Mouse (Mus musculus) hindbrain, embryonic 11.5 days (tissue): ENCODE data around the gene F3. TPM values are rescaled to one million over a fixed set of nuclear protein-coding genes. Genes with fewer than 3 reads are reported as not detected.
"Not testable (repeated sequence)": the region's sequence is repeated elsewhere in the genome, so short reads cannot be mapped to it uniquely, and the experiment has no call there.

Source experiments
- ATAC-seq: fragments of 200-750 bp; cut with Nextera tagmentation; 2 replicates; pipeline ENCODE4 v1.8.0; 2017; ENCODE audit warnings: mild to moderate bottlenecking, moderate TSS enrichment, moderate library complexity; ENCODE audit not compliant: low FRiP score
- DNase-seq: peaks from one replicate; pipeline ENCODE4 v3.0.0-alpha.2; 2015; ENCODE audit warnings: low spot score
- H3K27ac ChIP-seq: fragments of 300-500 bp; sonication (generic); 2 replicates; pipeline ENCODE4 v1.5.1; 2014; ENCODE audit warnings: mild to moderate bottlenecking, low read depth, low read length
- H3K27me3 ChIP-seq: fragments of 300-500 bp; sonication (generic); 2 replicates; pipeline ENCODE4 v1.6.1; 2014; ENCODE audit warnings: mild to moderate bottlenecking, low read length, moderate library complexity, mixed read lengths; ENCODE audit not compliant: control insufficient read depth, insufficient read depth
- H3K36me3 ChIP-seq: fragments of 300-500 bp; sonication (generic); 2 replicates; pipeline ENCODE4 v1.6.1; 2014; ENCODE audit warnings: mild to moderate bottlenecking, low read length, moderate library complexity, mixed read lengths; ENCODE audit not compliant: control insufficient read depth, insufficient read depth
- H3K4me1 ChIP-seq: fragments of 300-500 bp; sonication (generic); replicated peaks from 2 replicates; pipeline ENCODE4 v1.6.1; 2014; ENCODE audit warnings: low read length, mixed read lengths; ENCODE audit not compliant: control insufficient read depth, insufficient read depth
- H3K4me2 ChIP-seq: fragments of 300-500 bp; sonication (generic); replicated peaks from 2 replicates; pipeline ENCODE4 v1.6.1; 2014; ENCODE audit warnings: mild to moderate bottlenecking, low read depth, low read length
- H3K4me3 ChIP-seq: fragments of 300-500 bp; sonication (generic); 2 replicates; pipeline ENCODE4 v1.5.1; 2014; ENCODE audit warnings: low read depth, low read length
- H3K9ac ChIP-seq: fragments of 300-500 bp; sonication (generic); 2 replicates; pipeline ENCODE4 v1.6.1; 2014; ENCODE audit warnings: low read depth, low read length
- H3K9me3 ChIP-seq: fragments of 300-500 bp; sonication (generic); 2 replicates; pipeline ENCODE4 v1.6.1; 2016; ENCODE audit warnings: low read length; ENCODE audit not compliant: control insufficient read depth
- WGBS: fragments of 180-500 bp; shearing (Covaris S2); extraction: QIAGEN DNeasy Blood & Tissue Kit; methylation state at CpG from one replicate; pipeline ENCODE4 v1.1.7; 2014; 5-methylcytosine and 5-hydroxymethylcytosine counted together
- polyA plus RNA-seq: library from polyadenylated mRNA; unstranded; fragments of >200 nt; fragmentation: Nextera tagmentation; extraction: Ambion mirVana; gene quantifications from 2 replicates; pipeline ENCODE4 v1.2.1, GENCODE M21; 2014

F3 gene
- polyA plus RNA-seq, 1 experiment from 2014 or later = 13.6 TPM

GRCm38 (mm10) chr3:121766818-121767217 is 43.5 kb downstream of the F3 start:
- 92% methylated on average over 5 of the region's 5 CpGs for WGBS
- no peaks in the 10 kb centered on the region for H3K36me3 ChIP-seq

GRCm38 (mm10) chr3:121768770-121769169 is 45.4 kb downstream of the F3 start:
- no peak overlapping the region for H3K9ac ChIP-seq
- H3K4me3 ChIP-seq = no peak overlapping the region
- H3K4me2 ChIP-seq = no peak overlapping the region
- DNase-seq (no peak), ATAC-seq (no peak)
- no peaks in the 10 kb centered on the region for H3K27me3 ChIP-seq
- H3K9me3 ChIP-seq = no peaks in the 10 kb centered on the region
- H3K4me1 ChIP-seq = no peaks in the 10 kb centered on the region
- no peaks in the 10 kb centered on the region for H3K36me3 ChIP-seq
- 94% methylated on average over 3 of the region's 3 CpGs for WGBS
- H3K27ac ChIP-seq = no peak overlapping the region

More at GRCm38 (mm10) chr3:121766818-121767217, 43.5 kb downstream of the F3 start:
- ATAC-seq (no peak), DNase-seq (no peak)
- no peaks in the 10 kb centered on the region for H3K4me1 ChIP-seq
- H3K9ac ChIP-seq = no peak overlapping the region
- no peaks in the 10 kb centered on the region for H3K27me3 ChIP-seq
- no peak overlapping the region for H3K27ac ChIP-seq
- H3K4me3 ChIP-seq = no peak overlapping the region
- no peaks in the 10 kb centered on the region for H3K9me3 ChIP-seq
- no peak overlapping the region for H3K4me2 ChIP-seq

DNA sequence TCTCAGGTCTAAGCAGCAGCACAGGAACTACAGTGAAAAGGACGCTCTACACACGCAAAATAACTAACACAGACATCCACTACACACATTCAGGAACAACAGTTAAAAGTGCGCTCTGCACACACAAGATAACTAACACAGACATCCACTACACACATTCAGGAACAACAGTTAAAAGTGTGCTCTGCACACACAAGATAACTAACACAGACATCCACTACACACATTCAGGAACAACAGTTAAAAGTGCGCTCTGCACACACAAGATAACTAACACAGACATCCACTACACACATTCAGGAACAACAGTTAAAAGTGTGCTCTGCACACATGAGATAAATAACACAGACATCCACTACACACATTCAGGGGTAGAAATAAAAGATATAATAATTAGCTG is 50.0 kb downstream of the F3 start:
- not testable (repeated sequence) for H3K9me3 ChIP-seq, H3K27ac ChIP-seq, H3K36me3 ChIP-seq, H3K27me3 ChIP-seq, H3K4me1 ChIP-seq, DNase-seq, ATAC-seq, H3K9ac ChIP-seq, H3K4me2 ChIP-seq, H3K4me3 ChIP-seq
- 99% methylated on average over 3 of the region's 4 CpGs for WGBS

GRCm38 (mm10) chr3:121777943-121778342 is 54.6 kb downstream of the F3 start:
- no peaks in the 10 kb centered on the region for H3K27me3 ChIP-seq
- ATAC-seq = no peak
- no peak overlapping the region for H3K27ac ChIP-seq
- H3K4me1 ChIP-seq = no peaks in the 10 kb centered on the region
- no peak overlapping the region for H3K4me3 ChIP-seq
- 49% methylated on average over 7 of the region's 7 CpGs for WGBS
- H3K9me3 ChIP-seq = no peaks in the 10 kb centered on the region
- H3K4me2 ChIP-seq = no peak overlapping the region
- no peaks in the 10 kb centered on the region for H3K36me3 ChIP-seq
- H3K9ac ChIP-seq = no peak overlapping the region
- peak; percentile 62 for DNase-seq

DNA sequence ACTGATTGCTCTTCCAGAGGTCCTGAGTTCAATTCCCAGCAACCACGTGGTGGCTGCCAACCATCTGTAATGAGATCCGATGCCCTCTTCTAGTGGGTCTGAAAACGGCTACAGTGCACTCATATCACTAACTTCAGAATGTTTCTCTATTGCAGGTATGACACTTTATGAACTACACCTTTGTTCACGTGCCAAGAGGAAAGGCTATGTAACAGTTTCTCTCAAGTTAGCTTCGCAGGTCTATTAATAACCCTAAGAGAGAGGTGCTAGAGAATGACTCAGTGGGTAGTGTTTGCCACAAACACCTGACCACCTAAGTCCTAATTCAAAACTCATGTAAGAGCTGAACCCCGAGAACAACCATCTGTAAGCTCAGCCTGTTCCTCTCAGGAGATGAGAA is 59.7 kb downstream of the F3 start:
- no peak overlapping the region for H3K9ac ChIP-seq
- ATAC-seq = no peak
- no peak overlapping the region for H3K27ac ChIP-seq
- 92% methylated on average over 6 of the region's 6 CpGs for WGBS
- no peaks in the 10 kb centered on the region for H3K4me1 ChIP-seq
- no peaks in the 10 kb centered on the region for H3K36me3 ChIP-seq
- H3K27me3 ChIP-seq = no peaks in the 10 kb centered on the region
- no peak overlapping the region for H3K4me2 ChIP-seq
- H3K9me3 ChIP-seq = no peaks in the 10 kb centered on the region
- no peak overlapping the region for H3K4me3 ChIP-seq
- no peak for DNase-seq

Other genes starting within 250 kb of the F3 start
- 0.86 and 1.6 TPM in 2 replicates for gene Slc44a3, start 191.1 kb upstream of the F3 start, polyA plus RNA-seq
- not detected in 2 replicates for gene 4930432M17Rik, start 52.8 kb upstream of the F3 start, polyA plus RNA-seq
- gene Abcd3, start 91.8 kb downstream of the F3 start, polyA plus RNA-seq = 59.2 and 62.6 TPM in 2 replicates
- 36.1 and 38.8 TPM in 2 replicates for gene Arhgap29, start 229.0 kb downstream of the F3 start, polyA plus RNA-seq